Mouse (Mus musculus): ENCODE results near the gene Ace3.

DNA sequence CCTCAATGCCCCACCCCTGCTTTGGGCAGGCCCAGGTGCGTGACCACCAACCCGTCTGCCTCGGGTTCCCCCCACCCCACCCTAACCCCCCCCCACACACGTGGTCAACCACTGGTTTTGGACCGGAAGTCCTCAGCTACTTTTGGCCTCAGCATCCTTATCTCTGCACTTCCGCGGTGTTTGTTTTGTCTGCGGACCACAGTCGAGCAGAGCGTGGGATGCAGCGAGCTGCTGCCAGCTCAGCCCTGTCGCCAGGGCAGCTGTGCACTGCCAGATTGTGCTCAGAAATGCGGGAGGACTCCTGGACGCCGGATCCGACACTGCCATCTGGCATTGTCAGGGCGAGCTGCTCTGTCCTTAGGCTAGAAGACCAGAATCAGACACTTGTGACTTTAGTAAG, 35.1 kb upstream of the Ace3 start:
- TF ChIP-seq CTCF (IDR thresholded peaks at IDR 0.05; ENCODE audit: low read depth, low read length) (no peak), POLR2A (IDR thresholded peaks at IDR 0.05; ENCODE audit: borderline replicate concordance, low read depth, low read length) (no peak)
